Mouse (Mus musculus): Measurements from ENCODE around the gene Dok5.

- TF ChIP-seq CTCF (conservative IDR thresholded peaks at IDR 0.05; ENCODE audit: low read length), result no peak
- TF ChIP-seq NANOG (IDR thresholded peaks at IDR 0.05; ENCODE audit: borderline replicate concordance, low read length), result no peak
- TF ChIP-seq POU5F1 (IDR thresholded peaks at IDR 0.05; ENCODE audit: borderline replicate concordance, low read length), result no peak
Observed at GRCm38 (mm10) chr2:170884209-170884801, 152.7 kb downstream of the Dok5 start.
